Mouse (Mus musculus) lung, postnatal 0 days (tissue): ENCODE results near the gene Mrpl42. TPM values are rescaled to one million over a fixed set of nuclear protein-coding genes. Genes with fewer than 3 reads are reported as not detected.

ENCODE experiments used
- ATAC-seq: fragments of 200-750 bp; cut with Nextera tagmentation; 2 replicates; pipeline ENCODE4 v1.8.0; 2017; ENCODE audit warnings: moderate library complexity
- DNase-seq: peaks from one replicate; pipeline ENCODE4 v3.0.0-alpha.2; 2016; ENCODE audit warnings: low spot score
- H3K27ac ChIP-seq: fragments of 300-500 bp; sonication (generic); 2 replicates; pipeline ENCODE4 v1.5.1; 2014; ENCODE audit warnings: antibody characterized with exemption, mild to moderate bottlenecking, low read length, mixed read lengths
- H3K27me3 ChIP-seq: fragments of 300-500 bp; sonication (generic); replicated peaks from 2 replicates; pipeline ENCODE4 v1.6.1; 2014; ENCODE audit warnings: low read length, mixed read lengths; ENCODE audit not compliant: insufficient read depth
- H3K36me3 ChIP-seq: fragments of 300-500 bp; sonication (generic); 2 replicates; pipeline ENCODE4 v1.6.1; 2014; ENCODE audit warnings: low read length, mixed read lengths; ENCODE audit not compliant: insufficient read depth
- H3K4me1 ChIP-seq: fragments of 300-500 bp; sonication (generic); 2 replicates; pipeline ENCODE4 v1.6.1; 2014; ENCODE audit warnings: antibody characterized with exemption, low read depth, low read length, mixed read lengths; ENCODE audit not compliant: insufficient read depth
- H3K4me2 ChIP-seq: fragments of 300-500 bp; sonication (generic); replicated peaks from 2 replicates; pipeline ENCODE4 v1.6.1; 2014; ENCODE audit warnings: low read depth, mild to moderate bottlenecking, low read length, moderate library complexity, mixed read lengths
- H3K4me3 ChIP-seq: fragments of 300-500 bp; sonication (generic); 2 replicates; pipeline ENCODE4 v1.5.1; 2014; ENCODE audit warnings: low read depth, low read length
- H3K9ac ChIP-seq: fragments of 300-500 bp; sonication (generic); replicated peaks from 2 replicates; pipeline ENCODE4 v1.6.1; 2014; ENCODE audit warnings: low read depth, mild to moderate bottlenecking
- H3K9me3 ChIP-seq: fragments of 300-500 bp; sonication (generic); 2 replicates; pipeline ENCODE4 v1.6.1; 2016; ENCODE audit warnings: low read length, mixed read lengths
- CTCF ChIP-seq: IDR thresholded peaks from 2 replicates; pipeline ENCODE4 v1.5.1; 2016; ENCODE audit warnings: antibody characterized with exemption, mild to moderate bottlenecking
- EP300 ChIP-seq: IDR thresholded peaks from 2 replicates; pipeline ENCODE4 v1.6.1; 2016; ENCODE audit warnings: antibody characterized with exemption, mild to moderate bottlenecking, control low read depth
- WGBS: fragments of 180-500 bp; shearing (Covaris S2); extraction: QIAGEN DNeasy Blood & Tissue Kit; methylation state at CpG from one replicate; pipeline ENCODE4 v1.1.7; 2014; 5-methylcytosine and 5-hydroxymethylcytosine counted together
- polyA plus RNA-seq: library from polyadenylated mRNA; unstranded; fragments of >200 nt; fragmentation: Nextera tagmentation; extraction: Ambion mirVana; gene quantifications from 2 replicates; pipeline ENCODE4 v1.2.1, GENCODE M21; 2015

Gene Mrpl42
- polyA plus RNA-seq, 1 experiment from 2014 or later = 163 TPM

GRCm38 (mm10) chr10:95457367-95458049, 44.2 kb downstream of the Mrpl42 start:
- TF ChIP-seq CTCF (no peak), EP300 (no peak)
- WGBS = 82% methylated on average over 8 of the region's 8 CpGs
- ATAC-seq (no peak), DNase-seq (no peak)
- Histone ChIP-seq H3K9ac (no peak overlapping the region), H3K4me2 (no peak overlapping the region), H3K9me3 (no peaks in the 10 kb centered on the region), H3K4me1 (no peaks in the 10 kb centered on the region), H3K27me3 (no peaks in the 10 kb centered on the region), H3K27ac (no peak overlapping the region), H3K4me3 (no peak overlapping the region), H3K36me3 (no peaks in the 10 kb centered on the region)

GRCm38 (mm10) chr10:95456103-95456502, 45.6 kb downstream of the Mrpl42 start:
- no peak overlapping the region for H3K4me2 ChIP-seq
- no peak overlapping the region for H3K27ac ChIP-seq
- DNase-seq (no peak), ATAC-seq (no peak)
- no peaks in the 10 kb centered on the region for H3K36me3 ChIP-seq
- 60% methylated on average over 2 of the region's 2 CpGs for WGBS
- H3K4me1 ChIP-seq = no peaks in the 10 kb centered on the region
- H3K4me3 ChIP-seq = no peak overlapping the region
- no peak overlapping the region for H3K9ac ChIP-seq
- no peaks in the 10 kb centered on the region for H3K9me3 ChIP-seq
- no peaks in the 10 kb centered on the region for H3K27me3 ChIP-seq
- TF ChIP-seq CTCF (no peak), EP300 (no peak)

- H3K9ac ChIP-seq = no peak overlapping the region
- H3K27ac ChIP-seq = no peak overlapping the region
- H3K9me3 ChIP-seq = no peaks in the 10 kb centered on the region
- TF ChIP-seq CTCF (no peak), EP300 (no peak)
- no peak for DNase-seq
- no peaks in the 10 kb centered on the region for H3K36me3 ChIP-seq
- WGBS = 87% methylated on average over 5 of the region's 5 CpGs
- no peaks in the 10 kb centered on the region for H3K4me1 ChIP-seq
- no peak overlapping the region for H3K4me3 ChIP-seq
- no peak for ATAC-seq
- H3K27me3 ChIP-seq = no peaks in the 10 kb centered on the region
- no peak overlapping the region for H3K4me2 ChIP-seq
Measured at GRCm38 (mm10) chr10:95453282-95453681, 48.5 kb downstream of the Mrpl42 start.

- Histone ChIP-seq H3K36me3 (no peaks in the 10 kb centered on the region), H3K4me3 (no peak overlapping the region), H3K9ac (no peak overlapping the region), H3K4me2 (no peak overlapping the region), H3K27me3 (no peaks in the 10 kb centered on the region), H3K9me3 (no peaks in the 10 kb centered on the region), H3K4me1 (no peaks in the 10 kb centered on the region), H3K27ac (no peak overlapping the region)
- no peak for DNase-seq
- no peak for TF ChIP-seq CTCF
- TF ChIP-seq EP300 = no peak
- 47% methylated on average over 6 of the region's 6 CpGs for WGBS
- ATAC-seq = no peak
Measured at GRCm38 (mm10) chr10:95449033-95449432, 52.7 kb downstream of the Mrpl42 start.

GRCm38 (mm10) chr10:95447954-95448353, 53.8 kb downstream of the Mrpl42 start:
- WGBS = 90% methylated on average over 16 of the region's 16 CpGs
- no peak for DNase-seq
- no peaks in the 10 kb centered on the region for H3K9me3 ChIP-seq

GRCm38 (mm10) chr10:95445104-95446056, 56.4 kb downstream of the Mrpl42 start:
- ATAC-seq (peak; percentile 80), DNase-seq (peak; percentile 74)
- Histone ChIP-seq H3K27ac (peak overlapping the region; percentile 47), H3K4me2 (no peak overlapping the region), H3K4me1 (no peaks in the 10 kb centered on the region), H3K27me3 (no peaks in the 10 kb centered on the region), H3K36me3 (no peaks in the 10 kb centered on the region), H3K9ac (no peak overlapping the region), H3K9me3 (no peaks in the 10 kb centered on the region), H3K4me3 (no peak overlapping the region)
- TF ChIP-seq CTCF (no peak), EP300 (peak; percentile 52)
- 57% methylated on average over 18 of the region's 18 CpGs for WGBS

More at GRCm38 (mm10) chr10:95447954-95448353, 53.8 kb downstream of the Mrpl42 start:
- ATAC-seq = no peak
- H3K4me1 ChIP-seq = no peaks in the 10 kb centered on the region
- no peak overlapping the region for H3K4me2 ChIP-seq
- no peak overlapping the region for H3K27ac ChIP-seq
- no peaks in the 10 kb centered on the region for H3K27me3 ChIP-seq
- no peak for TF ChIP-seq CTCF
- TF ChIP-seq EP300 = no peak
- H3K9ac ChIP-seq = no peak overlapping the region
- H3K36me3 ChIP-seq = no peaks in the 10 kb centered on the region
- H3K4me3 ChIP-seq = no peak overlapping the region
